Mouse (Mus musculus) heart, adult 8-10 months (tissue): ENCODE data around the gene Tex35. TPM values are rescaled to one million over a fixed set of nuclear protein-coding genes. Genes with fewer than 3 reads are reported as not detected.

Experiments used
- DNase-seq: peaks from one replicate; pipeline ENCODE4 v3.0.0; 2022; ENCODE audit warnings: low spot score
- total RNA-seq, 4 experiments: library from RNA; stranded (reverse); gene quantifications; 2 replicates each; pipeline ENCODE4 v1.2.4; 2022

The Tex35 gene
- total RNA-seq, 4 experiments from 2014 or later, result not detected

DNA sequence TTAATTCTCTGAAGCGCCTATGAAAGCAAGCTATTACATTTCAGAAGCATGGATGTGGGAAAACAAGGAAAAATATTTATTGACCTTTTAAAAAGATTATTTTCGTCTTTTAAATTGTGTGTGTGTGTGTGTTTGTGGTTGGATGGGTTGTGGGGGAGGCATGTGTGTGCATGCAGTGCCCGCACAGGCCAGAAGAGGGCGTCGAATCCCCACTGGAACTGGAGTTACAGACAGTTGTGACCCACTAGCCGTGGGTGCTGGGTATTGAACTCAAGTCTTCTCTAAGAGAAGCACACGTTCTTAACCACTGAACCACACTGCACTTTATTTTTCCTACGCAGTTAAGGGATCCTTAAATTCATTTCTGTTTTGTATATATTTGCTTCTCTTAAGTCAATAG, 26.5 kb downstream of the Tex35 start:
- no peak for DNase-seq

DNA sequence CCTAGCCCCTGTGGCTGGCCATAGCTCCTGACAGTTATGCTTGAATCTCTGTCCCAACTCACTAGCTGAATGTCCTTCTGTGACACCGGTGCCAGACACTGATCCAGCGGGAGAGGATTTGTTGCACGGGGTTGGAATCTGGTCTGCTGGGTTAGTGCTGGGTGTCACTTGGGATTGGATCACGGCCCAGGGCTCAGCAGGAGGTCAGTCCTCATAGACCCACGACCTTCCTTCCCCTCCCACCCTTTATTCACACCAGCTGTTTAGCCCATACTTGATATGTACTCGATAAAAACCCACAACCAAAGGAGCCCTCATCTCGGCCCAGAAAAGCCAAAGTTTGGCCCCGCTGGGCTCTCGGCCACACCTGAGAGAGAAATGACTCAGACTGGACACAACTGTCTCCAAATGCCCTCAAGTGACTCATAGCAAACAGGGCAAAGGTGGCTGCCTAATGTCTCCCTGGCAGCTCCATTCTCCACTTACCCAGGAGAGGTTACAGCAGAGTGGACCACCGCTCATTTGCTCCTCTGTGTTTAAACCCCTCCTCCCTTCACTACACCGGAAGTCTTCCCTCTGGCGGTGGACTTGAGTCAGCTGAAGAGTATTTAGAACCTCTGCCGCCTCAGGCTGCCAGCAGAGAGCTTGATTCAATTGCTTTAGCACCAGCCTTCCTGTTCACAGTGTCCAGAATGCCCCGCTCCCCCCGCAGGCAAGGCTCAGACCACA, 27.2 kb downstream of the Tex35 start:
- DNase-seq, result no peak

DNA sequence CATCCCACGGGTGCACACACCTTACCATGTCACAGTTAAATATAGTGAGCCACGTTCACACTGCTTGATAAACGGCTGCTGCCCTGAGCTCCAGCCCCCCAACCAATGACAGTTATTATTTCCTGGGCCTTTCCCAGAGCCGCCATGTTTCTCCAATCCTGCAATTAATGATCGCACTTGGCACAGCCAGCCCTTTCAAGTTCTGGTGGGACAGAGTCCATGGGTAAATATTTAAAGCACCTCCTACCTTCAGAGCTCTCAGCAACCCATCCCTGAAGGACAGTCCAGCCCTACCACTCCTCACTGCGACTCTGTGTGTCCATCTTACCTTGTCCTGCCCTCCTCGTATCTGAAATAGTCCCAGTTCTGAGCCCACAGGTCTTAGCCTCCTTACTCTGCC, 28.4 kb downstream of the Tex35 start:
- DNase-seq, result no peak

DNA sequence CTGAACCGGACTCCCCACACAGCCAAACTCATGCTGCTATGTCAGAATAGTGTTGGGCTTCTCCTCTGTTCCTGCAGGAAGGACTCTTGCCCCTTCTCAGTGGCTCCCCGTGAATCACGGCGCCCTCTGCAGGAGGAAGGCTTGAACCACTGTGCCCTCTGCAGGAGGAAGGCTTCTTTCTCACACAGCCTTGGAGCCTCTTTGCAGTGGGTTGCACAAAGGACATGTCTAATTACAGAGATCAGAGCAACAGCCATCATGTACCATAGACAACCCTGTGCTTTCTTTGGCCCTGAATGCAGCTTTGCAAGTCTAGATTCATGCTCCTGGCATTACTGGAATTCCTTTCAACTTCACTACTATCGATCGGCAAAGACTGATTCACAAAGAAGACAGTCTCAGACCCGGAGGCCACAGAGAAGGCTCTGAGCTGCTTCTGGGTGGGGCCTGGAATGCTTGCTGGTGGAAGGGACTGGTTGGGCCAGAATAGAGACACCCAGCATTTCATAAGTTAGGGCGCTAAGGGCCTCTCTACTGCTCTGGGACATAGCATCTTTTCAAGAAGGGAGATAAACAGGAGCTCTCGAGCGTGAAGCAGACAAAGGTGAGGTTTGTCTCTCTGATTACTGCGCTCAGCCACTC, 29.0 kb downstream of the Tex35 start:
- no peak for DNase-seq

DNA sequence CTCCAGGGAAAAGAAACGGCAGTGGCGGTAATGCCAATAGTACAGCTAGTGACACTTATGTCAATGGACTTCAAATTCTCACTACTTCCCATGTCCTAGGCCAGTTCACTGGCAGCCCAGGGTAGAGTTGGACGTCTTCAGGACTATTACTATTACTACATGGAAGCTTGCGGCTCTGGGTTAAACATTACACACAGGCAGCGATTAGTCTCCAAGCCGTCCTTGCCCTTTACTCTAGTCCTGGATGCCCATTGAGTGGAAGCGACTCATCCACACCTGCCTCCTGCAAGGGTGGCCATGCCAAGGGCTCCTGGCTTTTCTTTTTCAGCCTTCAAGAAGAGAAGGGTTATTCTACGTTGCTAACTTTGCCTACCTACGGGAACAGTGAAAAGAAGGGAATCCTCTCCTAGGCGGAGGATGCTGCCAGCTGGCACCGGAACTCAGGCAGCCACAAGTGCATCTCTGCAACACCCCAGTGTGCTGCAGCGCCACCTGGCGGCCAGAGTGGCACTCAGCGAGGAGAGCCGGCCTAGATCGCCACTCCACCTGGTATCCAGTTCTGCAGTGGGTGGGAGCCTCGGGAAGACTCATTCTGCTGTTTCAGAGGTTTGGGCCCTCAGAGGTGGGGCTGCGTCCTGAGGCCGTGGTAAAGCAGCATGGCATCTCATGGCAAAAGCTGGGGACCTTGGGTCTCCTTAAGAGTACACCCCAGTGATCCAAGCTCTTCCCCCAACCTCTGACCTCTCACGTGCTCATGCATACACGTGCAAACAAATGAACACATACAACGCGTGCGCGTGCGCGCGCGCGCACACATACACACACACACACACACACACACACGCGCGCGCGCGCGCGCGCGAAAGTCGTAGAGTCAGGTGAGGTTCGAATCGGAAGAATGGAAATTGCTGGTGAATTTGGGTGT, 31.4 kb downstream of the Tex35 start:
- peak; percentile 81 for DNase-seq

- peak; percentile 85 for DNase-seq
Observed at GRCm38 (mm10) chr1:157076257-157076656, 32.2 kb downstream of the Tex35 start.

DNA sequence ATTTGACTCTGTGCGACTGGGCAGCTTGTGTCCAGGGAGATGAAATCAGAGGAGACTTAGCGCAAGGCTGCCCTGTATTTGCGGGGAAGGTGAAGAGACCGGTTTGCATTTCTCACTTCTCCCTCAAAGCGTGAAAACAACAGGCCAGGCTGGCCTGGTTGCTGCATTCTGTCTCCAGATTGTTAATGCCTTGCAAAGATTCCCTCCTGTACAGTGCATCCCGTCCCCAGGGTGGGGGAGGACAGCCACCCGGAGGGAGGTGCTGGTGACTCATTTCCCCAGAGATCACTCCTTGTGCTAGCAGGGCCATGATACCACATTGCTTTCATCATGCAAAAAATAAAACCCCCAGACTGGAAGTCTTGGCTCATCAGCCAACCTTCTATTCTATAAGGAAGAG, 33.5 kb downstream of the Tex35 start:
- DNase-seq, result no peak

GRCm38 (mm10) chr1:157074371-157074770, 34.1 kb downstream of the Tex35 start:
- no peak for DNase-seq

DNA sequence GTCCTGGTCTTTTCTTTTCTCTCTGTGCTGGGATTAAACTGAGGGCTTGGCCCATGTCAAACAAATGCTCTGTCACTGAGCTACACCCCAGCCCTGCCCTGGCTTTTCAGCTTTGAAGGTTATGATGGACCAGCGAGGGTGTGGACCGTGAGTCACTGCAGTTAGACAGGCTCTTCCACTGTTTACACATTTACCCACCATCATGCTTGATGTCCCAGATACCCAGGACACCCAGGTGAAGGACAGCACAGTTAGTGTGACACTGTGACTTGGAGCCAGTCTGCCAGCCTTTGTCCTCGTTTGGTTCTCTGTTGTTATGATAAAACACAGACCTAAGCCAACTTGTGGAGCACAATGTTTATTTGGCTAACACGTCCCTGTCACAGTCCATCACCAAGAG, 34.9 kb downstream of the Tex35 start:
- DNase-seq, result no peak

DNA sequence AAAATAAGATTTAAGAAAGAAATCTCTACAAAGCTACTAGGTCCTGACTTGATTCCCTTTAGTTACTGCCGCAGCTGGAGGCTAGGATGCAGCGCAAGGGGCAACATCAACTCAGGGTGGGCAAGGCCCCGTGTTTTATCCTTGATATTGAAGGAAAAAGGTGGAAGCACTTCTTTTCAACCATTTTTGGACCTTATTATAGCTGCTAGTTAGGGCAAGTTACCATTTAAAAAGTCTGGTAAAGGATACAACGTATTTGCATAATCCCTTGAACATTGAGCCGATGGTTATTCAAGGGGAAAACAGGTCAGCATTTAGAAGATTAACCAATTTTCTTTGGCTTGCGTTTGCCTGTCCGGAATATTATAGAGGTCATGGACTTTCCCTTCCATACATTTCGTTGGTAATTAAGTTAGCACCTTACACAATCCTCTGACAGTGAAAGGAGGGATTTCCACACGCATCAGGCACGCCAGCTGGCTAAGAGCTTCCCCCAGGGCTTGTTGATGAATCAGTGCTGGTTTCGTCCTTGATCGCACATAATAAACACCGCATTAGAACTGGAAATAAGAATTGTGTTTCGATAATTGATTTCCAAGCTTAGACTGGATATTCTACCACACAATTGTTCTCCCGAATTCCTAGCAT, 39.2 kb downstream of the Tex35 start:
- no peak for DNase-seq

DNA sequence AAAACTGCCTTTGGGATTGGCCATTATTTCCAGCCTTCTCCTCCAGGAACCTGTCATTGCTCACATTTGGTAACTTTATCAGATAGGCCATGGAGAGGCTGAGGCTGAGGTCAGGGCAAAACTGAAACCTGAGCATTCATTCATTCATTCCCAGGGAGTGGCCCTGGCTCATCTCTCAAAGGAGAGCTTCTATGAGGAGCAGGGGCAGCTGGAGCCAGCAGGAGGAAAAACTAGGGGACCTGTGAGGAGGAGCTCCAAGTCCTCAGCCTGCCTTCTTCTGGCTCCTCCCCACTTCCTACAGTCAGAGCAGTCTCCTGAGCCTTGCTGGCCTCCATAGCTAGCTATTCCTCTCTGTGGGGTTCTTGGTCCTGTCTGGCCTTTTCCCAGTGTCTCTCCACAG, 40.2 kb downstream of the Tex35 start:
- DNase-seq, result no peak

GRCm38 (mm10) chr1:157065819-157066730, 42.4 kb downstream of the Tex35 start:
- DNase-seq, result no peak

DNA sequence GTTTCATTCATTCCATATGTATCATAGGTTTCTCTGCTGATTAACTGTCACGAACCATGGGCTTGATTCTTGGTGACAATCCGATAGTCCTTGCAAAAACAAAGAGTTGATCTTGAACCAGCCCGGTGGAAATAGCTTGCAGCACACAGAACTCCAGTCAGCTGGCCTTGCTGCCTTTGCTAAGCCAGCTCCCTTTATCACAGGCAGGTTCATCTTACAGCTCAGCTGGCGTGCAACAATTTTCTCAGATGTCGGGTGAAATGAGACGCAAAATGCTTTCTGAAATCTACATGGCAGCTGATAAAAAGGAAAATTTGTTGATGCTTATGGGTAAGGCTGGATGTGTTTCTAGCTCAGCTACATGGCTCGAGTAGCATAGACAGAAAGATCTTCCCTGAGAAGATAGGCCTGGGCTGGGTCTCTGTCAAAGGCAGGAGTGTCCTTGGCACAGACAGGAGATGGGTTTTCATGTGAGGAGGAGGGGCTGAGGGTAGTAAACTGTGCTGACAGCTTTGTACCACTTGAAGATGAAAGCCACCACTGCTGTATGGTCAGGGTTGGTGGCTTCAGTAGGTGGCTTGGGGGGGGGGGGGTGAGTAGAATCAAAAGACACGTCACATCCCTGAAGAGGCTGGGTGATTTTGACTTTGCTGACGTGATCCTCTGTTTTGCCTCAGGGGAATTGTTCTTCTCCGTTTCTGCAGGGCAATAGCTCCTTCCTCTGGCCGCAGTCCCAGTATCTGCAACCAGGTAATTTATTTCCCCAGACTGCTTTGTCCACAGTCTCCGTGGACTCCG, 45.0 kb downstream of the Tex35 start:
- no peak for DNase-seq

DNA sequence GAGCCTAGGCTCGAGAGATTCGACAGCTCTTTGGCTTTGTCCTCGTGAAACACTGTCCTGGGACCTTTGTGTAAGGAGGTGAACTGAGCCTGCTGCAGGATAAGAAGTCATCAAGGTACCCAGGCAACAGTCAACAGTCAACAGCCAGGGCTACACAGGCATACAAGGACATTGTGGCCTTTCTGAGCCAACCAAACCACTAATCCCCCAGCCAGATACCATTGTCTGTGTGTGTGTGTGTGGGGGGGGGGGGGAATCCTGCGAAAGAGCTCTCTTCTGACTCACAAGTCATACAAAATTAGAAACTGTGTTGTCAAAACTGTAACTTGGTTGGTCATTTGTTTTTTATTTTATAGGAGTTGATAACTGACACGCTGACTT, 46.0 kb downstream of the Tex35 start:
- DNase-seq, result no peak

GRCm38 (mm10) chr1:157061800-157062444, 46.6 kb downstream of the Tex35 start:
- no peak for DNase-seq

DNA sequence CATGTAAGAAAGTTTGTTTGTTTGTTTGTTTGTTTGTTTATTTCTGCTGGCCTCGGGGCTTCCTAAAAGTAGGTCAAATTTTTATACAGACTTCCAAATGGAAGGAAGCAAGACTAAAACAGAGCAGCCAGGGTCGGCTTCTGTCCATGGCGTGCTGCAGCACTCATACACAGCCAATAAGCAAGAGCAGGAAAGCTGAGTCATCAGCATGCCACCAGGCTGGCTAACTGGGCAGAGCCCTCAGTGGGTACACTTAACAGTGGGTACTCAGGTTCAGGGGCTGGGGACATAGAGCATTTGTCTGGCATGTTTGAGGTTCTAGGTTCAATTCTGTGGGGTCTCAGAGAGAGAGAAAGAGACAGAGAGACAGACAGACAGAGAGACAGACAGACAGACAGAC, 47.3 kb downstream of the Tex35 start:
- DNase-seq, result no peak

DNA sequence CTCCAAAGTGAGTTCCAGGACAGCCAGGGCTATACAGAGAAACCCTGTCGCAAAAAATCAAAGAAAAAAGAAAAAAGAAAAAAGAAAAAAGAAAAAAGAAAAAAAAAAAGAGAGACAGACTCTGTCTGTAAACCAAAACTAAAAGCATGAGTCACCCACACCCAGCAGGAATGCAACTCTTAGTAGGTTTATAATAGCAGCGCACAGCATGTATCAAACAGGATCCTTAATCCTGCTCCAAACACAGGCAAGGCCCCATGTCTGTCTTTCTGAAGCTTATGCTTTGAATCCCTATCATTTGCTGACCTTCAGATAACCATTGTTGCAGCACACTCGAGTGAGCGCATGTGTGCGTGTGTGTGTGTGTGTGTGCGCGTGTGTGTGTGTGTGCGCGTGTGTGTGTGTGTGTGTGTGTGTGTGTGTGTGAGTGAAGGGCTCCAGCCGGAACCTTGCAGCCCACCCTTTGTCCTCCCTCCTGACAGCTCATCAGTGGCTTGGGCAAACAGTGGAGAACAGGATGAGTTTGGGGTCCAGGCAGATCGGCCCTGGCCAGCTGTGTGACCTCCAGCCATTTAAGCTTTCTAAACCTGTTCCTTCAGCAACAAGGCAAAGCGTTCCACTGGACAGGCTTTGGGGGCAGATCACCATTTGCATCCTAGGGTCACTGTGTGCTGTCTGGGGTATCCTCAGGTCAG, 47.9 kb downstream of the Tex35 start:
- no peak for DNase-seq

DNA sequence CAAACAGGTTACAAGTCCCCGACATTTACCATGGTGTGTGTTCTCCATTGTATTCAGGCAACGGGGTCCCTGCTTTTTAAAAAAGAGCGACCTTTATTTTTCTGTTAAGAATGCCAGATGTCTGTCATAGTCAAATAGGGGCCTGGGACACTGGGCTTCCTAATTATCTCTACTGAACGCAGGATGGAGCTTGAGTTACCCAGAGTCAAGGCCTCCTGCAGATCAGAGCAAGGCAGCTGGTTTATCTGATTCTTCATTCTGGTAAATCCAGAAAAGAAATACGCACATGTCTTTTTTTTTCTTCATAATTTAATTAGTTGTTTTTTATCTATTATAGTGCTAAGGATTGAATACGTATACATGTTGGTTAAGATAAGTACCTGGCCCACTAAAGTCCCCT, 52.6 kb downstream of the Tex35 start:
- DNase-seq, result no peak

DNA sequence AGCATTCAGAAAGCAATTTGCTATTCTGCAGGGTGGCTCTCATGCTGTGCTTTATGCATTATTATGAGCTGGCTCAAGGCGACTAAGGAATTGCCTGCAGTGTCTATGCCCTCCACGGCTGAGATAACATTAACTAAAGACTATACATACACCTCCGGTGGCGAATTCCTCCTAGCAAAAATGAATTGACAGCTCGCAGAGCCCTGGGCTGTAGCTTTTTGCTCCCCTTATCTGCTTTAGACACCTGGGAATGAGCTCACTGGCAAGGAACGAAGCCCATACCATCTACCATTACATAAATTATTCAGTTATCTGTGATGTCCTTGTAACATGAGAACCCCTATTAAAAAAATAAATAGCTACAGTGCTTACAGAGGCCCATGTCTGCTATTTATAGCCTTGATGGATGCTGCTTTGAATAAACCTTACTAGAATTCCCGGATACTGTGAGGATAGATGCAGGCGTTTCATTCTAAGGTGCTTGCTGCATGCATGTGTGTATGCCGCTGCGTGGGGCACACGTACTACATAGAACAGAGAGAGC, 53.1 kb downstream of the Tex35 start:
- DNase-seq, result no peak
